Mouse (Mus musculus) testis, adult 2 months (tissue): ENCODE measurements at regions not wholly inside any gene's neighbourhood (a gene's known extent, or its start where the extent isn't known, plus 50 kb on each side); places are given as distances from the start of the nearest gene placed in this dataset.

Source experiments
- CTCF ChIP-seq: fragments of 200-500 bp; IDR thresholded peaks from 2 replicates; pipeline ENCODE4 v1.5.1; 2012; ENCODE audit warnings: low read depth, mild to moderate bottlenecking, inconsistent platforms, low read length, moderate library complexity; ENCODE audit not compliant: control insufficient read depth, insufficient read depth, insufficient replicate concordance
- POLR2A ChIP-seq: fragments of 200-500 bp; IDR thresholded peaks from 2 replicates; pipeline ENCODE4 v1.6.1; 2012; ENCODE audit warnings: low read depth, mild to moderate bottlenecking, inconsistent platforms, low read length, moderate library complexity; ENCODE audit not compliant: control insufficient read depth

- TF ChIP-seq POLR2A, result no peak
- no peak for TF ChIP-seq CTCF
Observed at GRCm38 (mm10) chr9:101495768-101496167, 244.2 kb upstream of the Ppp2r3a start.
